Mouse (Mus musculus) heart, postnatal 25 days (tissue): ENCODE results near the gene Snap47. TPM values are rescaled to one million over a fixed set of nuclear protein-coding genes. Genes with fewer than 3 reads are reported as not detected.

Experiments used
- DNase-seq: peaks from one replicate; pipeline ENCODE4 v3.0.0; 2022; ENCODE audit warnings: low spot score
- intact Hi-C: fragments of 180-260 bp; cut with DNase I; formaldehyde crosslinking; loops from one replicate; pipeline ENCODE4 v1.15.1; 2025
- total RNA-seq, 2 experiments: library from RNA; stranded (reverse); gene quantifications; 2 replicates each; pipeline ENCODE4 v1.2.3; 2021

Gene Snap47
- total RNA-seq, 2 experiments from 2014 or later: 35.4 to 37.0 TPM

DNA sequence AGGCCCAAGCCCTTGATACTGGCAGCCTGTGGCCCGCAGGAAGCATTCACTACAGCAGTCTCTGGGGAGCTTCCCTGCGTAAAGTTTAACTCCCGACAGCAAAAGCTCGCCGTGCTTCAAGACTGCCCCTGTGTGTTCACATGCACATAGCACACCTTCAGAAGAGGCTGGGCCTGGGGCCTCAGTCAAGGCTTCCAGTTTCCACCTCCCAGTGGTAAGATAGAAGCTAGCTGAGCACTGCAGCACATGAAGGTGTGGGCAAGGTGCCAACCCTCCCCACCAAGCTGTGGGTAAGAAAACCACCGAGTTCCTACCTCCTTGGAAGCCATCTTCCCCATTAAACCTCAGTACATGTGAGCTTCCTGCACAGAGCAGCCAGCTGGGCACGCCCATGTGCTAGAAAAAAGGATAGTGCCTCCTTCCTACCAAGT lies 25.3 kb downstream of the Snap47 start:
- no peak for DNase-seq
- intact Hi-C loops: no loop called here

DNA sequence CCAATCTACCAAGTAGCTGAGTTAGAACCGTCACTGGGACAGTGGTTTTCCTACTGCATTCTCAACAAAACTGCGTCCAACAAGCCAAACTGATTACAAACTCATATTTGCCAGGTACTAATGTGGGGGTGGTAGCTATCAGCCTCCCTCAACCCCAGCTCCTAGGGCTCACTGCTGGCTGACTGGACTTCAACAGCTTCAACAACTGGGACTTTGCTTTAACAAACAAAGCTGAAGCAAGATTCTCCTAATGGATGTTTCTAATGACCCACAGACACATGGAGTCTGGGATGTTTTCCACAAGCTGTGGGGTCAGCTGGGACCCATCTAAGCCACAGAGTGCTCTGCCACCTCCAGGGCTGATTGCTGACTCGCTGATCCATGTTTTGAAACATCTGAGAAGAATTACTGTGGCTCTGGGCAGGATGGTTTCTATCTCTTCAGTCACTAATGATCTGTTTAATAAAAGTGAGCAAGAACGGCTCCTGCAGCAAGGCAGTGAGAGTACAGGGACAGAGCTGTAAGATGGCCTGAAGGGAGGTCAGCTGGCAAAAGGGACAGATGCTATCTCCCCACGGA lies 27.9 kb downstream of the Snap47 start:
- DNase-seq: no peak
- intact Hi-C loops: loop anchor here (5.0 kb wide), 1 partner anchor 49 kb away; the partner anchor contains the start of gene Zfp867

DNA sequence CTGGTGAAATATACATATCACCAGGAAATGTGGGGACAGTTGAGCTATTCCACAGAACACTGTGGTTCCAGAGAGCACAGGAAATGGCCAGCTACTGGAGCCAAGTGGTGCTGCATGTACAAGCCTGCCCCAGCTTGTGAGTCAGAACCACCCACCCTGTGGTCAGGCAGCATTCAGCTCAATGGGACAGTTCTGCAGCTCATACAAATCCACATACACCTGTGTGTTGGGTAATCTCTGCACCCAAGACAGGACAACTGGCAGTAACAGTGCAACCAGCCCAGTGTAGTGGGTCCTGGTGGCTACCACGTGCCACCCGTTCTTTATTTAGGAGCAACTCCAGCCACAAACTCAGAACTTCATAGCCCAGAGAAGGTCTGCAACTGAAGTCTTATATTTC lies 29.0 kb downstream of the Snap47 start:
- intact Hi-C loops: loop anchor here (5.0 kb wide), 1 partner anchor 50 kb away; the partner anchor contains the start of gene Zfp867
- no peak for DNase-seq

DNA sequence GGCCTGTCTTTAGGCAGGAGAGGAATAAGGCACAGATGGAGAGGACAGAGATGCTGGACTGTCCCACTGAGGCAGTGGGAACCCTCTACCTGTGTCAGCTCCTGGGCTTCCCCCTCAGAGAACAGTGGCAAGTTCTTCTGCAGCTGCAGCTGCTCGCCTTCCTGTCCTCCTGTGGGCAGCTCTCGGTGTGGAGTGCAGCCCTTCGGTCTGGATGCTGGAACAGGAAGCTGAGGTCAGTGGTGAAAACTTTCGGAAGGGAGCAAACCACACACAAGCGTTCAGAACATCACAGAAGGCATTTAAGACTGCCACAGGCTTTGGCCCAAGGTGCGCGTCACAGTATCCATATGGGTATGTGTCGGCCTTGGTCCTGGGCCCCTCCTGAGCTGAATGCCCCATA lies 29.6 kb downstream of the Snap47 start:
- intact Hi-C loops: loop anchor here (5.0 kb wide), 1 partner anchor 51 kb away; the partner anchor contains the start of gene Zfp867
- DNase-seq: no peak

DNA sequence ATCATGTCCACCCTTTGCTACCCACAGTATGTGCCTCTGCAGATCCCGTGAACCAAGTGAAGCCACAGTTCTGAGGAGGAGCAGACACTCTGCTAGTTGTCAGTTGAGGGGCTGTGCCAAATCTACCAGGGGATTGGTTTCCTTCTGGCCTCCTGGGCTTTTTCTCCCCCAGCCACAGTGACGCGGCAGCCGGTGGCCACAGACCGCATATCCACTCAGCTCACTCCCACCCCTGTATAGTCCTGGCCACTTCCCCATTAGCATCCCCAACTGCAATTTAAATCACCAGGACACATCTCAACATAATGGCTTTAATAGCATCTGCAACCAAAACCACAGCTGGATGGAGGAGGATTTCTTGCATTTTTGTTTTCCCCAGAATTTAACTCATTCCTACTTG lies 32.3 kb downstream of the Snap47 start:
- DNase-seq: no peak
- intact Hi-C loops: no loop called here

DNA sequence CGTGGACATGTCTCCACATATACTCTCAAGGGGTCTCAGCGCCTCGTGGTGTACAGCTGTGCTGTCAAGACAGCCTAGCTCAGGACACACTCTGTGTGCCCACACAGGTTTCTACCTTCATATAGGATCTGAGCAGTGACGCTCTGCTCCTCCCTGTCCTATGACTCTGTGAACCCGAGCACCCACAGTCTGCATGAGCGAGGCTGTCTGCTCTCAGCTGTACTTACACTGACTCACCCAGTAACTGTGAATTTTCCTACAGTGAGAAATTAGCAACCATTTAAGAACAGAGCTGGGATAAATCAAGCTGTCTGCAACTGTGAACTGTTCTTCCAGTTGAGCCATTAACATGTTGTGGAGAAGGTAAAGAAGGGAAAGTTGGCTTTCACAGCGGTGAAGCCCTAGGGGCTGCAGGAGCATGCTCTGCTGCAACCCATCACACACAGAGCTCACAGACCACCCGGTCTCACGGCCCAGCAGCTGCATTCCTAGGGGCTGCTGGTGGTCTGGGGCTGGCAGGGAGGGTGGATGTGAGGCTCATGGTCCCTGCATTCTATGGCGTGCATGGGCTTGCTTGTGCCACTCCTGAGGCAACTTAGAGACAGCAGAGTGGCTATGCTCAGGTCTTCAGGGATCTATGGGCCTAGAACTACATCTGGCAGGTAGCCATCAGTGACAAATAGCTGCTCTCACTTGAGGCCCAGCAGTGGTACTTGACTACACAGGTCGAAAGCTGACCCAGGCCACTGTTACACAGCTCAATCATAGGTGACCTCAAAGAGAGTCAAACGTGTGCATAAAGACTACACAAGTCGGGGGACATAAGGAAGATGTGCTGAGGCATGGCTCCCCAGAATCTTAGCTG lies 37.8 kb downstream of the Snap47 start:
- intact Hi-C loops: no loop called here
- DNase-seq: no peak

DNA sequence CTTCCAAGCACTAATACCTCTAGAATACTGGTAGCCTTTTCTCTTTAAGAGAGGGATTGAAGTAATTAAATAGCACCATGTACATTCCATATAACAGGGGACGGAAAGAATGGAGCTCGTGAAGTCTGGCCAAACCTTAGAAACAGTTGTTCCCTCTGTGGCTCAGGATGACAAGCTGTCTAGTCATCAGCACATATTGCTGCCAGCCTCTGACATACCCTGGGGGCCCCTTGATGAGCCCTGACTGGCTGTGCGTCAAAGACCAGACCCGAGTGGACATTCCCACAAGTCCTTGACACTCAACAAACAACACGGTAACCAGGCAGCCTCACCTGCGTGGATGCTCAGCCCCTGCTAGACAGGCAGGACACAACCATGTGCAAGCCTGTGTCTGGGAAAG lies 38.9 kb downstream of the Snap47 start:
- no peak for DNase-seq
- intact Hi-C loops: no loop called here

DNA sequence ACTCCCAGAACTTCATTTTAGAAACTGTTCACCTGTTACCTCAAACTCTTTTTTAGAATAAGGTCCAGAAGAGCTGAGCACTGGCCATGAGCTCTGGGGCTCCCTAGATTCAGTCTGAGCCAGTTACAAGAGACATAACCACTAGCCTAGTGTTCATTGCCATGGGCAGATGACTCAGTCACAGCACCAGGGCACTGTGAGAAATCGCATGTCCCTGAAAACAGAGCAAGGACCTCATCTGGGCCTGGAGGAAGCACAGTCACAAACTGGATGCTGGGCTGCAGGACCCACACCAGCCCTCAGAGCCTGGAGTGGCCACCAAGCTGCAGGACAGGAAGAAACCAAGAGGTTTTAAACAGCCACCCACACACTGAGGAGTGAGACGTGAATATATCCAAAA lies 40.1 kb downstream of the Snap47 start:
- DNase-seq: no peak
- intact Hi-C loops: no loop called here

DNA sequence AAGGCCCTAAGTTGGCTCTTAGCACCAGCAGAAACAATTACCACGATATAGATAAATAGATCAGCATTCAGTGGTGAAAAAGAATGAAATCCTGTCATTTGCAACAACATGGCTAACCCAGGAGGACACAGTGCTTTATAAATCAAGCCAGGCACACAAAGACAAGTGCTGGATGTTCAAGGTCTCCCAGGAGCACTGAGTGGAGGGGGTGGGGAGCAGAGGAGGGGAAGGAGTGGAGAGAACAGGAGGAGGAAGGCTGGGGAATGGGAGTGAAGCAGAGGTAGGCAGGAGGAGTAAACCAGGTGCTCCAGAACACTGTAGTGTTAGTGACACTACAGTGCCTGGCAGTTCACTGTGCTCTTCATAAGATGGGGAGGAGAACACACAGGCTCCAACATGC lies 45.2 kb downstream of the Snap47 start:
- DNase-seq: no peak
- intact Hi-C loops: no loop called here

DNA sequence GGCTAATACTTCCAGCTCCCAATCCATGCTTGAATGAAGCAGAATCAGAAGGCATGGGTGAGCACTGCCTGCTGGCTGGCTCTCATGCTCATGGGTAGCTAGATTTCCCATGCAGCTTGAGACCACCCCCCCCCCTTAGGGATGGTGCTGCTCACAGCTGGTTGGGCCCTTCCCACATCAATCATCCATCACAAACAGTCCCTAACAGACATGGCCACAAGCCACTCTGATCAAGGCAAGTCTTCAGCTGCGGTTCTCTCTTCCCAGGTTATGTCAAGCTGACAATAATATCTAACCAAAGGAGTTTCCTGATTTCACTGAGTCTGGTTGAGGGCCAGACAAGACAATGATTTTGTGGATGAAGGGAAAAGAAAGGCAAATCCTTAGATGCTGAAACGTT lies 50.1 kb downstream of the Snap47 start:
- intact Hi-C loops: no loop called here

DNA sequence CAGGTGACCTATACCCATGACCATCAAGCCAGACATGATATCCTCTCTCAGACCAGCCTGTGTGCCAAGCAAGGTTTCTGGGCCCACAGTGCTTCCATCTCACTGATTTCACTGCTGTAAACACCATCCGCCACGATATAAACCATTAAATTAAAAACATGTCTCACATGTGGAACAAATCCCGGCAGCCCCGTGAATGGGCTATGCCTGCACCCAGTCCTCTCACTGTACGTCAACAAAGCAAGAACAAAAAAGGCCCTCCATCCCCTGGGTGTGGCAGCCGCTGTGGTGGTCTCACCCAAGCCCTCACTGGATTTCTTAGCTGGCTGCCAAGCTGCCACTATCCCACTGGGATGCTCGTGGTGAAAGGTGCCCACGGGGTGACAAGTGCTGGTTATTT lies 51.2 kb downstream of the Snap47 start:
- DNase-seq: no peak
- intact Hi-C loops: no loop called here

More for the DNA sequence above, 50.1 kb downstream of the Snap47 start:
- DNase-seq: no peak

DNA sequence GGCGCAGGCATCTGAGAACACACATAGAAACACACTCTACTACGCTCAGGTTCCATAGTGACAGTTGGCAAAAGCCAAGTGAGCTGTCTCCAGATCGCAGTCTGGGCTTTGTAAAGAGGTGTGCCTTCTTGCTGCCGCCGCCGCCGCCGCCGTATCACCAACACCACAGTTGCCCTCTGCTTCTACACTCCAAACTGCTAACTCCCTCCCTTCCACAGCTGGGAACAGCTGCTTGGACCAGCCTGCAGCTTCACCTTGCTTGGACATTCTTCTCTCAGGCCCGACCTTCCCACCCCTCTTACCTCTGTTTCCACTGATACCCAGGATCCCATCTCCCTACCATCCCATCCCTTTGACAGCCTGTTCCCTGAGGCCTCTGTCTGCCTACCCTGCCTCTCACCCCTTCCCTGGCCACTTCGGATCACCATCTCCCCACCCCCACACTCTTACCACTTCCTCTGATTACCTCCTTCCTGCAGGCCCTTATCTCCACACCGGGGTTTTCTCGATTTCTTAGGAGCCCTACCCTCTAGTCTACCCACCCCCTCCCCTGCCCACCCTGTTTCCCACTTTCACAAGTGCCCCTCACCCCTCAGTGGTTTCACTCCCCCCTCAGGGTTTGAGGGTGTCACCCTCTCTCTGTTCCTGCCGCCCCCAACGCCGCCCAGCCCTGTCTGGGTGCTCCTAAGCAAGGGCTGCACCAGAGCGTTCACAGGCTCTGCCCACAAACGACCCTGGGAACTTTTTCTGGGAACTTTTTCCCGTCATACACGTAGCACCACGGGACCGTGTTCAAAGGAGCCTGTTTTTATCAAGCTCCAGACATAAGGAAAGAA lies 53.2 kb downstream of the Snap47 start:
- intact Hi-C loops: no loop called here
- no peak for DNase-seq

DNA sequence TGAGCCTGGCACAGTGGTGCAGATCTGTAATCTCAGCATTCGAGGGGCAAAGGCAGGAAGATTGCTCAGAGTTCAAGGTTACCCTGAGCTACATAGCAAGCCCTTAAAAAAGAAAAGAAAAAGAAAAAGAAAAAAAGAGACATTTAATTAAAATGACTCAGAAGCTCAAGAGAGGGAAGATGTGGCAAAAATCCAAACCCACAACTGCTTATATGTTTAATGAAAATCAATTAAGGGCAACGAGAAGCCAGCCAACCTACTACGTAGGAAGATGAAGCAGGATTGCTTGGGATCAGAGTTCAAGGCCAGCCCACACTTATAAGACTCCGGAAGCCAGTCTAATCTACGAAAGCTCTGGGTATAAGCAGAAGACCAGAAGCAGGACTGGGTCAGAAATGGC lies 56.5 kb downstream of the Snap47 start:
- intact Hi-C loops: no loop called here
- DNase-seq: no peak

DNA sequence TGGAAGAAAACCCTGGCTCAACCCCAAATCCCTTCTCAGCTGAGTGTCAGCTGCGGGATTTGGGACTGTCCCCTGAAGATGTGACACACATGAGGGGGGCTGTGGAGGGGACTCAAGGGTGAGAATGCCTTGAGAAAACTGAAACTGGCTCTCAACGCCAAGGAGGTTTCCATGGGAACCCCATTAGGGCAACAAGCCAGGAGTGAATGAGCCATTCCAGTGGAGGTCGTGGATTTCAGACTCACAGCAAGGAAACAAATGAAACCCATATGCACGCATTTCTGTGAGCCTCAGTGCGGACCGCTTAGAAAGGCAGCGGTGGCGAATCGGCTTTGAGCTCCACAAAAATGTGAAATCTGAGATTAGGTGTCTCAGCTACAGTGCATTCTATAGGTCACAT lies 57.4 kb downstream of the Snap47 start:
- intact Hi-C loops: no loop called here
- no peak for DNase-seq

DNA sequence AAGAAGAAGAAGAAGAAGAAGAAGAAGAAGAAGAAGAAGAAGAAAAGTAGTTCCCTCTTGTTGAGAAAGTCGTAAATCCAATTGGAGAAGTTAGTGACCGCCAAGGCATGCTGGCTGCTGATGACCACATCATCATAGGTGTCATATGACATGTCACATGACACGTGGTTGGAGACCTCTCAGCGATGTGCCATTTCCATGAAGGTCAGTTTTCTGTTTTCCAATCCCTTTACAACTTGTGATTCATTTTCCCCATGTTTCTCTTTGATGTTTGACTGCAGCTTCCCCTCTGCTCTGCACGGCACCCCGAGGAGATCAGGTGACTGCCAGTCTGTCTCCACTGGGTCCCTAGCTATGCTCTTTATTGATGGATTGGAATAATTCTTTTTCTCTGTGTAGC lies 58.7 kb downstream of the Snap47 start:
- DNase-seq: no peak
- intact Hi-C loops: no loop called here

DNA sequence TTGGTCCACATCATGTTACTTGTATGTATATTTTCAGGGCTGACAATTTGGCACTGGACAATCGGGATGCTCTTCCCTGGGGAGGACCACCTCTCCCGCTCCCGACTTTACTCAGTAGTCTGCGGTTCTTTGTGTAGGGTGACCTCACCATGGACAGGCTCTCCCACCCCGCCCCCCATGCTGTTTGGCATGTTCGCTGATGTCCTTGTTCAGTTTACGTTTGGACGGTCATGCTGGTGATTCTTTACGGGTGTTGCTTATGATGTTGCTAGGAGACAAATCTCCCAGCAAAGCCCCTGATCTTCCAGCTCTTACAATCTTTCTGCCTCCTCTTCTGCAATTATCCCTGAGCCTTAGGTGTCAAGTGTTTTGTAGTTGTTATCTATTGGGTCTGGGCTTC lies 60.5 kb downstream of the Snap47 start:
- intact Hi-C loops: no loop called here
- no peak for DNase-seq

DNA sequence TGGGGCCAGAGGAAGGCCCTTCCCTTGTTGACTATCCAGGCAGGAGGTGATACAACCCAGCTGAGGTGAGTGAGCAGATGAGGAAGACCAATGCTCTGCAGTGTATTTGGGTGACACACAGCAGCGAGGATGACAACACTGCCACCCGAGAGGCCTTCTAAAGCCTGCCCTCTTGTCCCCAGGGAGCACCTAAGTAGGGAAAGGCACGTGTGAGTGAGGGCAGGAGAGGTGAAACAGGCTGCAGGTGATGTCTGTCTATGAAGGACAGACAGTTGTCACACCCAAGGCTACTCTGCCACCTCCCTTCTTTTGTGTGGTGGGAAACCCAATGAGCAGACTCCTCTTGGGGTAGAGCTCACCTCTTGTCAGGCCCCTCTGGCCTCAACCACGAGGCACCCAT lies 61.4 kb downstream of the Snap47 start:
- intact Hi-C loops: no loop called here
- no peak for DNase-seq

DNA sequence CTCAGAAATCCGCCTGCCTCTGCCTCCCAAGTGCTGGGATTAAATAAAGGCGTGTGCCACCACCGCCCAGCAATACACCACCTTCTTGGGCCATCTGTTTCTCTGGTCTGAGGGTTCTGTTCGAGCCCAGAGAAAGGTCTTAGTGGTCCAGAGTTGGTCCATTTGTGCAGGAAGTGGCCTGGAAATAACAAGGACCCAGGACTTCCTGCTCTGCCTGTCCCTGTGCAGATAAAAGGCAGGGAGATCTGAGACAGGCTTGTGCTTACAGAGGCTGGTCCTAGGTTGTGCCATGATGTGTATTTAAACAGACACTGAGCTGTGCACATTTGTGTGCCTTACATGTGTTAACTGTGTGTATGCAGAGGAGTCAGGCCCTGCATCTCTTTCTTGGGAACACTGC lies 62.2 kb downstream of the Snap47 start:
- DNase-seq: no peak
- intact Hi-C loops: no loop called here

DNA sequence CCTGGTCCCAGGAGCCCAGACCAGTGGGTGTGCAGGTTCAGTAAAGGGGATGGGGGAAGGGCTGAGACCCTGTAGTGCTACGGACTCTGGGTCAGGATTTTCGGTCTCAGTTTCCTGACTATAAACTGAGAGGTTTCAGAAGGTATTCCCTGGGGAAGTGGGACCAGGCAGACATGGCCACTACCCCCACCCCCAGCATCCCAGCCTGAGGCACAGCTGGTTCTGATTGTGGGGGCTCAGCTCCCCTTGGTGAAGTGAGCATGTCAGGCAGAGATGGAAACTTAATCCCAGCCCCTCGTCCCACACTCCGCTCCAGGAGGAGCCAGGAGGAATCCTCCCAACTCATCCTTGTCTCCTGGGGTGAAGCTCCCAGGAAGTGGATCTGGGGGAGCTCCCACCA lies 63.5 kb downstream of the Snap47 start:
- intact Hi-C loops: no loop called here
- DNase-seq: no peak

DNA sequence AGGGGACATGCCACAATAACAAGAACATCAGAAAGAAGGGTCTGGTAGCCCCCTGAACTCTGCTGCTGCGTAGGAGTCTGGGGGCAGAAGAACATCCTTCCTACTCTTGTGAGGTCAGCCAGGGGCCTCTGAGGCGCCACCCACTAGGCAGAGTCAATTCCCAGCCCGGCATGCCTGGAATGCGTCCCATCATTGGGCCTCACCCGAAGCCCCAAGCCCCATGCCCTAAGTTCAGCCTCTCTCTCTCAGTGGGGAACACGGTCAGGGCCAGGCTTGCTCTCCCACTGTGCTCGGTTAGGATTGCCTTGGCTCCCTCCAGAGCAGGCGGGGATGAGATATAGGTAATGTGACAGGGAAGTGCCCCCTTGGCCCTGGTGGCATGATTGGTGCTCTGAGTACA lies 65.9 kb downstream of the Snap47 start:
- intact Hi-C loops: no loop called here

More for the DNA sequence above, 65.9 kb downstream of the Snap47 start:
- DNase-seq: no peak
